Mouse (Mus musculus) urinary bladder, postnatal 4 days (tissue): ENCODE measurements at regions not wholly inside any gene's neighbourhood (a gene's known extent, or its start where the extent isn't known, plus 50 kb on each side); places are given as distances from the start of the nearest gene placed in this dataset.

Experiments
- DNase-seq, 2 experiments: peaks; one replicate each; pipeline ENCODE4 v3.0.0; 2021 to 2022; ENCODE audit warnings: low spot score in 2 of 2

DNA sequence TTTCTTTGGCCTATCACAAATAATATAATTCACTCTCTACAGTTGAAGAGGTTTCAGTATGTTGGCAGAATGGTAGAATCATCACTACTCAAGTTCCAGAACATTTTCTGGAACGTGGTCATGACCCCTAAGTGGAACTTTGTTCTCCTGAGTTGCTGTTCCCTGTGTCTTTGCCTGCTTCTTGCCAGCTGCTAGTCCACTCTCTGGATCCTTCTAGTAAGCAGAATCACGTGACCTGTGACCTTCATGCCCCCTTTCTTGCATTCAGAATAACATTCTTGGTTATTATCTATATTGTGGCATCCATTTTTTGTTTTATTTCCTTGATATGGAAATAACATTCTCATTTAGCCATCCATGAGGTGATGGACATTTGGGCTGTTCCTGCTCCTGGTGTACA, 291.5 kb upstream of the Sall1 start:
- no peak for DNase-seq

DNA sequence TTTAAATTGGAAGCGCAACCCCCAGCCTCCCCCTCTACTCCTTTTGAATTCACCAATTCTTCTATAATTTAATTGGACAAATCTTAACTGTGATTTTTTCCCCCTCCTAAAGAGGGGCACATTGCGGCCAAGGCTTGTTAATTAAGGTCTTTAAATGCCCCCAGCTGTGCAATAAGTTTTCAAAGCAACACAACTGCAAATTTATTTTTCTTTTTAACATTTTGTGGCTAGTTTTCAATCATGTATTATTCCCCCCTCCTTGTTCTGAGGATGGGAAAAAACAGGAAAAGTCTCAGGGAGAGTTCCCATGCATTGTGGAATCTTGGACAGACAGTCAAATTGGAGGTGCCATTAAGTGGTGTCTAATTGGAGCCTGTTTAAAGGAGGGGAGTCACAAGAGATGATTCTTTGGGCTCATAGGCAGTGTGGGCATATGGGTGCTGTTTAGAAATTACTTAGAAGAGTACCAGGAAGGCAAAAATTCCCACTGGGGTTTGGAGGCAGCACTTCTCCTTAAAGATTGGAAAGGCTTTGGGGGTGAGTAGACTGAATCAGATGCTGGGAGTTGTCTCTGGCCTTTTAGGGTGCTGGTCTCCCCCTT, 281.9 kb upstream of the Sall1 start:
- no peak for DNase-seq

DNA sequence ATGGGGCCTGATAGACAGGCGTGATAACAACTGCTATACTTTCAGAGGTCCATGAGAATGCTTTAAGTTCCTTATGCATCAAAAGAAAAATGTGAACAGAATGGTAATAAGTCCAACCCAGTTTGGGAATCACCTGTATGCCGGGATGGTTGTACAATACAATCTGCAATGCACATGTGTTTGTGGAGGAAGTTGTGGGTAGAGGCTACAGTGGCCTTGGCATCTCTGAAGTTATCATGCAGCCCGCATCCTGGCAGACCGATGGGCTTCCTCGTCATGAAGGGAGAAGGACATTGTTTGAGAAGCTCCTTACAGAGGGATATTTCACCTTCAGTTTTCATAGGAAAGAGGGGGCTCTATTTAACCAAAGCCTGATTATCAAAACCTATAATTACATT, 281.3 kb upstream of the Sall1 start:
- no peak for DNase-seq

DNA sequence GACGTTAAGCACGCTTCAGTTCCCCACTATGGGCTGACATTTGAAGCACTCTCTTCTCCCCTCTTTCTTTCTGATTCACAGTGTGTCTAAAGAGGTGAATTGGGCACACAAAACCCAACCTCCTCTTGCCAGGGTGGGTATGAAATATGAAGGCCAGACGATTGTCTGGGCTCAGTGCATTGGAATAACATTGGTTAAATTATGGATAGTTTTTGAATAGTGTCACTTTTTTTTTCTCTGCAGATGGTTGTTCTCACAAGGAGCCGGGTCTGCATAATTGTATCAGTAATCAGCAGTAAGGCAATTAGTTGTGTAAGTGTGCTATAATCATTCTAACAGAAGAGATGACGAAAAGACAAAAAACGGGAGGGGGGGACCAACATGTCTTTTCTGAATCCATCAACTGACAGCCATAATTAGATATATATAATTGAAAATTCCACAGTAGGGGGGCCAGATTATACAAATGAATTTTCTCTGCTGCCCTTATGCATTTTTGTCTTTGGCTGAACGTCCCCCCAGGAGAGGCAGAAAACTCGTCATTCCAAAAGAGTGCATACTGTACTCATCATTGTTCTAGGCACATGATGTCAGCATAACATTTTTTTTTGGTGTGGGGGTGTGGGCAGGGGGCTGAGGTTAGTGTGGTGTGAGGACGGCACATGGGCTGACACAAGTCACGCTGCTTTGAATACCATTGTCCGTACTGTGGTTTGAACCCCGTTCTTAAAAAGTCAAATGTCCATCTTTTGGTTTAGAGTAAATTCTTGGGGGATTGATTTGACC, 280.7 kb upstream of the Sall1 start:
- no peak for DNase-seq

DNA sequence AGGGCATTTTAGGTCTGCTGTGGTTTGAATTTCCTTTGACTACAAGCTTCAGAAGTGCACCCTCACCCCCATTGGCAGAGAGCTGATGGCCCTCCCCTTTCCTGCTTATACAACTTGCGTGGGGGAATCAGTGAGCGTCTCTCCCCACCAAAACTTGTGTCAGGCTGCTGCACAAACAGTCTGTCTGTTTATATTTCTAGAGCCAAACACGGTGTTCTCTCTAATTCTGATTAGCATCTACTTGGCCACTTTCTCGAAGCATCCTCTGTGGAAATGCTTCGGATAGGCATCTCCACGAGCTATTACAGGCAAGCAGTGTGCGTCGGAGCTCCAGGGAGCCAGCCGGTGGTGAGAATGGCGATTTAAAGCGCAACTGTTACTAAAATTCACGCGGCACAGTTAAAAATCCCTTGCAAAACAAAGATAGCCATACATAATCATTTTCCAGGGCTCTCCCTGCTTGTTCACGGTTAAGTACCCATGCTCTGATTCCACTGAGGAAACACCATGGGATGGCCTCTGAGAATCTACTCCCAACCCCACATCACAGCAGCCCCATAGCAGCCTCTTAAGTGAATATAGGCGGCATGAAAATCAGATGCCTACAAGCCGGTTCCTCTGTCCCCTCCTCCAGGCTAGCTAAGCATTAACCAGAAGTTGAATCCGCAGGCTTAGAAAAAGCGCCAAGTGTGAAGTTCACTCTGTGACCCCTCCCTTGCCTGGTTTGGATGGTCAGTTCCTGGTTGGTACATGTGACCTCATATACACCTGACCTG, 273.7 kb upstream of the Sall1 start:
- DNase-seq: peak in 1 of 2 experiments; percentile 38

DNA sequence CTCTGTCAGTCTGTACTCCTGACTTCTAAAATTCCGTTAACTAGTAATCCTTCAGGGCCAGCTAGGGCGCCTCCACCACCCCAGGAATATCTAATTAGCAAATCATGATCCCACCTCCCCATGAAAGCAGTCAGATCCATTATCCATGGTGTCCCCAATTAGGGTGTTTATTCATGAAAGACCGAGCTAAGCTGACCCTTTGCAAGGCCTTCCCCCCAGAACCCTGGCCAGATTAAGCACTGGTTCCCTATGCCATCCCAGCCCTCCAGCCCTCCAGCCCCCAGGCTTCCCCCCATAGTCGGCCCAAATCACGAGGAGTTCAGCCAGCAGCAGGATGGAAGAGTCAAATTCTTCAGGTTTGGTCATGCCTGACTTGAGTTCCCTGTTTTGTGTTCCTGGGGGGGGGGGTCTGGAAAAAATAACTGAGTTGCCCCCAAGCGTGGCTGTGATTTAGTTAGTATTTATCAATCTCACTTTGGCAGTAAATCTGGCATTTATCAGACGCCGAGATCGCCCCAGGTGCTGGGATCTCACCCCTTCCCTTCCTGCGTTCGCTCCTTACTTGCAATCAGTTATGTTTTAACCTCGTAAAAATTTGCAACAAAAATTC, 272.7 kb upstream of the Sall1 start:
- DNase-seq: peak in 1 of 2 experiments; percentile 52

DNA sequence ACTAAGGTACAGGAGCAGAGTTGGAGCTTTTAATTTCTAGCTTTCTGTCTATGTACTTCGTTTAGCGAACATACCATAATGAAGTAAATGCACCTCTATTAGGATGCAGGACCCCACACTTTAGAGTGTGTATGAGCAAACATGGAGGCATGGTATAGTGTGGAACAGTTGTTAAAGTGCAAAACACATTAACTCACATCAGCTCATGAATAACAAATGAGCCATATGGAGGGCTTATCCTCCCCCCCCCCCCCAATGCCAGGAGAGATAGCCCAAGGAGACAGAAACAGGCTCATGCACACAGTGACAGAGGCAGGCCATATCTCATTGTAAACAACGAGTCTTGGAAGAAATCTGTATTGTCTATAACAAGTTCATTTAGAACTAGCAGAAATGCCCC, 270.9 kb upstream of the Sall1 start:
- no peak for DNase-seq

DNA sequence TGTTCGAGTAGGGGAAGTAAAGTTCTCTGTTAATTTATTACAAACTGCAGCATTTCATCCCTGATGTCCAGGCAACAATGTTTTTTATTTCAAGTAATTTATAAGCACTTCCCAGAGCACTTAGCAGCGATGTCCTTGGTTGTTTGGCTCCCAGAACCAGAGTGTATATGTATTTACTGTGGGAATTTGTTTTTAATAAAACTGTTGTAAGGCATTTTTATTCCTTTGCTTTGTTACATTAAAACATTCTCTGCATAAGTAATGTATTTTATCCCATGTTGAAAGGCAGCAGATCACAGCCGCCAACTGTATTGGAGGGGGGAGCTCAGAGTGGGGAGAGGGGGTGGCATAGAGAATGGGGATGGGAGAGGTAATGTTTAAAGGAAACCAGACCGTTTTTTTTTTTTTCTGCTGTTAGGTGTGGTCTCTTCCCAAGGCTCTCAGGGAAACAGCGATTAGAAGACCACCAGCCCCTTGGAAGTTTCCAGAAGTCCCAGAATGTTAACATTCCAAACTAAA, 266.8 kb upstream of the Sall1 start:
- no peak for DNase-seq

DNA sequence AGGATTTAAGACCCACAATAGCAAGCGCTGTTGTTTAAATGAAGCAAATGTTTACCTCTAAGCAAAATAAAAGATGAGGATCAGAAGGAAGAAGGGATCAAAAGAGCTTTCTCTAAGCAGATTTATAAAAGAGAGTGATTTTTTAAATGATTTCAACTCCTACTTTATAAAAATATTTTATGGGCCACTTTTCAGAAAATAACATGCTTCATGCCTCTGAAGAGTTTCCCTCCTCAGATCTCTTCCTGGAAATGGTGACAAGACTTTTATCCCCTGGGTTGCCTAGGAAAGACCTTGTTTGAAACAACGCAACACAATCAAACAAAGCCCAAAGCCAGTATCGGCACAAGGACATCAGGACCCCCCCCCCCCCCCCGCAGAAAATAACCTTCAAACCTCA, 265.6 kb upstream of the Sall1 start:
- DNase-seq: no peak

DNA sequence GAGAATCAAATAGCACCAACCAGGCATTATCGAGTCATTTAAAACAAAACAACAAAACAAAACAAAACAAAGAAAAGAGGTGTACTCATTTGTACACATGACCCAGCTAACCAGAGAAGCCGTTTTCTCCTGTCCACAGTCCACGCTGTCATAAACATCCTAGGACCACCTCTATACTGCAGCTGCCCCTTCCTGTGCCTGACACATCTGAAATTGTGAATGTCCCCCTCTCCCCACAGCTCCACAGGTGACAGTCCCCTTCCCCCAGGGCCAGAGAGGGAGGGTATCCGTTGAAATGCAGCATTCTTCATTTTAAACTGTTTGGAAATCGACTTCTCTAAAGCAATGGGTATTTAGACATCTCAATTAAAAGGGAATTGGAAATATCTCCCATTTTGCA, 265.0 kb upstream of the Sall1 start:
- no peak for DNase-seq

DNA sequence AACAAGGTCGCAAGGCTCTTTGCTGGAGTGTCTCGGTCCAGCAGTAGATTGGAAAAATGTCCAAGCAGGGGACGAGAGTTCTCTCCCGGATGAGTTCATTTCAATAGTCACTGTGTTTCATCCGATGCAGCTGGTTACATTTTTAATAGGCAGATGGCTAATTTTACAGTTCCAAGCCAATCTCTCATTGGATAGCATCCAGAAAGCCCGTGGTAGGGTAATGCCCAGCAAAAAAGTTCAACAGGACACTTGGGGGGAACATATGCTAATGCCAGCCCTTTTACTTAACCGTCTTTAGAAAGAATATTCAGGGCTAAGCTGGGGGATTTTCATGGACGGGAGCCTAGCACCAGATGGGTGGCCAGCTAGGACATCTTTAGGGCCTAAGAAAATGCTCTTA, 264.6 kb upstream of the Sall1 start:
- no peak for DNase-seq

DNA sequence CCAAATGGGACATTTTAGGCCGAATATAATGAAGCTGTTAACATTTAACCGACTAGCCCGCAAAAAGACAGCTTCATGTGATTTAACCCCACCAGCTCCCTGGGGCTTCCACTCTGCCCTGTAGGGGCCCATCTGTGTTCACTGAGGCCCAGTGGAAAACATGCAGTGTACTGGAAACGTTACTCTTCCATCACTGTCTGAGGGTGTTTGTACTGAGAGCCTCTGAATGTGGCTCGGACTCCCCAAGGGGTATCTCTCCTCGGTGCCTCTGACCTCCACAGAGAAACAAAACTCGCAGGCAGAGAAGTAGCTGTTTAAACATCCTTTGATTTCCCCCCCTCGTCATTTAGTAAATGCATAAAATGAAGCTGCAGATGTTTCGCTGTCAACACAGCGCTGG, 263.6 kb upstream of the Sall1 start:
- DNase-seq: no peak

DNA sequence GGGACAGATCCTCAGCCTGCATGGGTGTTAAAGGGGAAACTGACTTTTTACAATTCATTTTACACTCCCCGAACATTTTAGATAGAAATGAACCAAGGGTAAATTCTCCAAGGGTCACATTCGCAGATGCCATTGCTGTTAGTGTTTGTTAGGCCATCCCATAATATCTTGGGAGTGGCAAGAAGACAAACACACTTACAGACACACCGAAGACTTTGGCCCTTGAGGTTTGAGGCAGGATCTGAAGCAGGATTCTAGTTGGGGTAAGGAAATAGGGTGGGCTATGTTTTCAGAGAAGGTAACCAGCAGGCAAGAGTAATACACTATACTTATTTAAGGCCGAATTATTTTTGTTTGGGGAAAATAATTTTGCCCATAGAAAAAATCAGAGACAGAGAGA, 263.1 kb upstream of the Sall1 start:
- no peak for DNase-seq

DNA sequence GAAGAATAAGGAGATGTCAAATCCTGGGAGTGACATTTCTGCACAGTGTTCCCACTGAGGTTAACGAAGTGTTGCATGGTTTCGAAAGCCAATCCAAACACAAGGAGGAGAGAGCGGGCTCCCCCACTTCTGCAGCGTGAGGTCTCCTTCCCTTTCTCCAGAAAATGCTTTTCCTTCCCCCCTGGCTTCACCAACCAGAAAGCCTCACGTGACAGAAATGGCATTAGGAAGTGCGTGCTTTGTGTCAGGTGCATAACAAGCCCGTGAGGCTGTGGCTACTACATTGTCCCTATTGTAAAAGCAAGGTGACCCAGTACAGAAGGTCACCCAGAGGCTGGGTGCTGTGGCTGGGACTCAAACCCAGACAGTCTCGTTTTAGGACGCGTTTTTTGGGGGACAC, 260.2 kb upstream of the Sall1 start:
- no peak for DNase-seq

DNA sequence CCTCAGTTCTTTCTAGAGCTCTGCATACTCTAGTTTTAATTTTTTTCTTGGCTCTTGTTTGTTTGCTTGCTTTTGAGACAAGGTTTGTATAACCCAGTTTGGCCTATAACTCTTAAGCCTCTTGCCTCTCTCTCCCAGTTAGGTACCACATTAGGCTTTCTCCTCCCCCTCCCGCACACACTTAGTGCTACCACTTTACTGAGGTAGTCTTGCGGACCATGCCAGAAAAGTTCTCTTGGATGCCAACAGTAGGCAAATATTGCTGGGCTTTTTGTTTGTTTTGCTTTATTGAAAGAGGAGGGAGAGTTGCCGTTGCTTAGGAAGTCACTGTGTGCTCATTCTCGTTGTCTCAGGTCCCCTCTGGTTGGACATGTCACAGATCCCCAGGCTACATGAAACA, 259.4 kb upstream of the Sall1 start:
- no peak for DNase-seq

DNA sequence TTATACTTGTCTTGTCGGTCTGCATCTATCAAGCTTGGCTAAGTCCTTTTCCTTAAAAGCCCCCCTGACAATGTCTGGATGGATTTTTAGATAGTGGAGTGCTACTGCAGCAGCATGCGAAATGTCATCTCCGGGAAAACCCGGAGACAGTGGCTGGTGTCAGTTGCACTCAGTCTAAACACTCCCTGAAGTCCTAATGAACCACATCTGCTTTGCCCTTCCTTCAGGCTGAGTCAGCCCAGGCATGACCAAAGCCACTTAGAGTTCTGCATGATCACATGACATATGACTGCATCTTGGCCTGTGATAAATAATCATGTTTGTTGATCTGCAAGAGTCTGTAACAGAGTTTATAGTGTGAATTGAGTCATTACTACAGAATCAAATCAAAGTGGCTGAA, 255.7 kb upstream of the Sall1 start:
- DNase-seq: no peak

DNA sequence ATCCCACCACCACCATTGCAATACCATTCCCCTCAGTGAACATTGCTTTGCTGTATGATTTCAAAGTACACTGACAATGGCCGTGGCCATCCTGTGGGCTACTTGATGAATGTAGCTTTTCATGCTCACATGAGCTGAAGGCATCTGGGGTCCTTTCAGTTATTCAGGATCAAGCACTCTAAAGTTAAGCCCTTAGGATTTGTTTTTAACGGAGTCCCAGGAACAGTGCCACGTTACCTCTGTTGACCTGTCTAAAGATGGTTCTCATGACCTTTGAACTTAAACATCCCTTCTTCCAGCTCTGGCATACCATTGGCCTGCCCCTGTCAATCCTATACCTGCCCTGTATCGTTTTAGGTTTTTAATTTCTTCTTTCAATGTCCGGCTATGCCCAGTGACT, 251.7 kb upstream of the Sall1 start:
- DNase-seq: no peak

DNA sequence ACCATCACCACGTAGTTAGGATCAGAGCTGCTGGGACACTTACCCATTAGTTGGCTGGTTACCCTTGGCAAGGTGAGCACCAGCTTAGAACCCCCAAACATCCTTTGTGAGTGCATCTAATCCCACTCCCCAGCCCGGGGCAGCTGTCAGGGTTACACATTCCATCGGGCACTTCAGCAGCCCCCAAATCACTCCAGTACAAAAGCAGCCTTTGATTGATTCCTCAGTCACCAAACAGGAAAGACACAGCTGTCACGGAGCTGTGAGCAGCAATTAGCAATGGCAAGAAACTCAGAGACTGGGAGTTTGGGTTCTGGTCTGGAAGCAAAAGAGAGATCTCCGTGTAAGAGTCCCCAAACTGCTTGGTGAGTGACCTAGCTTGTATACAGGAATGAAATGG, 245.1 kb upstream of the Sall1 start:
- DNase-seq: no peak

DNA sequence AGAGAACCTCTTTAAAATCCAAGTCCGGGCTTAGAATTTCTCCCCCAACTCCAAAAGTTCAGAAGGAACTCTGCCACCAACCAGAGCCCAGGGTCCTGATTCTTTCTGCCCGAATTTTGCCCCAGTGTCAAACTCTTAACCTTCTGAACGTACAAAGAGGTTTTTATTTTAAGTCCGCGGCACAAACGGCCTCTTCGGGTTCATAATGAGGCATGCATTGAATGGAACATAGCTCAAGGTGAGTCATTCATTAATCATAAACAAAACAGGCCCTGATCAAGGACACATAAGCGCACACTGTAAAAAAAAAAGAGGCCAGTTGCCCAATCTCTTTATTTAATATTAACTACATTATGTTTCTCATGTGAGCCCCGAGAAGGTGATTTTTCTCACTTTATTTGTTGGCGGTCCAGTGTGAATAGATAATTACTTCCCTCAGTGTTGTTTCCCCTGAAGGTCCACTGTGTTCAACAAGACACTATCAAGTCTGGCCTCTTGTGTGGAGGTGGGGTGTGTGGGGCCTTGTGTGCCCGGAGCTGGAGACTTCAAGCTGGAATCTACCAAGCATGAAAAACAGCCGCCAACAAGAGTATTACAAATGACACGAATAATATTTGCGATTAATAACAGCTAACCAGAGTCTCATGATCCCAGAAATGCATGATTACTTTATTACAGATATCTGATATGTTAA, 241.1 kb upstream of the Sall1 start:
- no peak for DNase-seq

DNA sequence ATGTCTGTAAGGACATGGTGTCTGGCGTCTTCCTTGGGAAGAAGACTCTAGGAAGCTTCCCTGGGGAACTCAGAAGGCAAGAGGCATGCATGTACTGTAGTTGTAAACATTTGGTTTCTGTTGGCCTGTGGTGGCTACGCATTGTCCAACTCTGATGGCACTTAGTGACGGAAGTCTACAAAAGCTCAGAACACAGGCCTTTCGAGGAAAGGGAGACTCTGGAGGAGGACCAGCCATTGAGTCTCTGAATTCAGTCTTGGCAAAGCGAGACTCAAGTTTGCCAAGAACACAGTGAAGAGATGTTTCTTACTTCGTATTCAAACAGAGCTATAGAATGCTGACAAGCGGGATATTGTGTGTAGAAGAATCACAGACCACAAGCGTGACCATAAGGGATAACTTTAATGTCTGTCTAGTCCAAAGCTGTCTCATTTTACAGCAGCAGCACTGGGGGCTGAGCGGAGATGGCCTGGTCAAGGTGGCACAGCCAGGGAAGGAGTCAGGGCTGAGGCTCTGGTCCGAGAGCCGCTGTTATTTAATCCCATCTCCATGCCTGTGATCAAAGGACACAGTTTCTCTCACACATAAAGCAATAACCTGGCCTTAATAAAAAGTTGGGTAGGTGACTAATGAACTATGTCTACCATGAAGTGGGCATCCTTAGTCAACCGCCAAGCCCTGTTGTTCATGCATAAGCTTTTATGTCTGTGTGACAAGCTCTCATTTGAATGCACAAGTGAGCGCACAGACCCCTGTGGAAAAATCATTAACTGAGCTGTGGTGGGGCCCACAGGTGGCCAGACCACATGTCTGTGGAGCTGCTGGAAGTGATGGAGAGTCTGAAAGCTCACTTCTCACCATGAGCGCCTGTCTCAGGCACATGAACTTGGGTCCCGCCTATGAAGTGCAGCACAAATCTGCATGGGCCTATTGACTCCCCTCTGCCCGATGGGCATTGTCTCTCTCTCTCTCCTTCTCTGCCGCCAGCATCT, 239.4 kb upstream of the Sall1 start:
- no peak for DNase-seq

DNA sequence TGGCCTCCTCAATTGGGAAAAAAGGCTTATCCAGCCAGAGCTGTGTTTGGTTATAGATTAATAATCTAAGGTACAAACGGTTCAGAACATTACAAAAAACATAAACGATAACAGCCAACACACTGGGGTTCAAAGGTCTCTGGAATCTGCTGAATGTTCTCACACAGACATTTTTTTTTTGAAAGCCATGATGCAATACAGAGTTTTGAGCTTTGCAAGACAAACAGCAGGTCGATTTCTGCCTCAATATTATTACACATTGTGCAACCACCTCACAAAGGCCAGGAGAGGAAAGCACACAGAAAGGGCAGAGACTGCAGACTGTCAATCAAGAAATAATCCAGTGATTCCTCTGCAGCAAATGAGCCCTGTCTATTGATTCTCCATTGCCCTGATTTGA, 235.9 kb upstream of the Sall1 start:
- DNase-seq: no peak
